Mouse (Mus musculus) hindbrain, embryonic 10.5 days (tissue): ENCODE measurements around the gene Rfwd3. TPM values are rescaled to one million over a fixed set of nuclear protein-coding genes. Genes with fewer than 3 reads are reported as not detected.

Source experiments
- DNase-seq: peaks from one replicate; pipeline ENCODE4 v3.0.0-alpha.2; 2017; ENCODE audit warnings: low spot score
- H3K27ac ChIP-seq: fragments of 300-500 bp; sonication (generic); 2 replicates; pipeline ENCODE4 v1.5.1; 2016; ENCODE audit warnings: mild to moderate bottlenecking, moderate library complexity
- H3K27me3 ChIP-seq: fragments of 300-500 bp; sonication (generic); 2 replicates; pipeline ENCODE4 v1.6.1; 2016; ENCODE audit warnings: mild to moderate bottlenecking; ENCODE audit not compliant: poor library complexity, insufficient read depth, severe bottlenecking
- H3K36me3 ChIP-seq: fragments of 300-500 bp; sonication (generic); 2 replicates; pipeline ENCODE4 v1.6.1; 2016; ENCODE audit warnings: mild to moderate bottlenecking, moderate library complexity
- H3K4me1 ChIP-seq: fragments of 300-500 bp; sonication (generic); replicated peaks from 2 replicates; pipeline ENCODE4 v1.6.1; 2016; ENCODE audit warnings: mild to moderate bottlenecking
- H3K4me3 ChIP-seq: fragments of 300-500 bp; sonication (generic); 2 replicates; pipeline ENCODE4 v1.5.1; 2016; ENCODE audit warnings: mild to moderate bottlenecking, moderate library complexity
- H3K9me3 ChIP-seq: fragments of 300-500 bp; sonication (generic); 2 replicates; pipeline ENCODE4 v1.6.1; 2016; ENCODE audit warnings: mild to moderate bottlenecking, moderate library complexity
- WGBS: fragments of 180-500 bp; shearing (Covaris S2); methylation state at CpG from one replicate; pipeline ENCODE4 v1.1.7; 2016; 5-methylcytosine and 5-hydroxymethylcytosine counted together
- polyA plus RNA-seq: library from polyadenylated mRNA; unstranded; fragments of >200 nt; fragmentation: Nextera tagmentation; extraction: Ambion mirVana; gene quantifications from 2 replicates; pipeline ENCODE4 v1.2.1, GENCODE M21; 2016

Gene Rfwd3
- polyA plus RNA-seq, 1 experiment from 2014 or later = 77.6 TPM

- Histone ChIP-seq H3K4me1 (no peaks in the 10 kb centered on the region), H3K27me3 (no peaks in the 10 kb centered on the region), H3K36me3 (no peaks in the 10 kb centered on the region), H3K4me3 (no peak overlapping the region), H3K27ac (no peak overlapping the region), H3K9me3 (no peaks in the 10 kb centered on the region)
- no peak for DNase-seq
- 97% methylated on average over 2 of the region's 2 CpGs for WGBS
These were observed 66.3 kb downstream of the Rfwd3 start for GRCm38 (mm10) chr8:111233730-111234129.

GRCm38 (mm10) chr8:111224153-111224552, 75.9 kb downstream of the Rfwd3 start:
- Histone ChIP-seq H3K36me3 (no peaks in the 10 kb centered on the region), H3K4me1 (no peaks in the 10 kb centered on the region), H3K27me3 (no peaks in the 10 kb centered on the region), H3K9me3 (no peaks in the 10 kb centered on the region), H3K27ac (no peak overlapping the region), H3K4me3 (no peak overlapping the region)
- DNase-seq = no peak
- 91% methylated on average over 5 of the region's 5 CpGs for WGBS

Other genes starting within 250 kb of the Rfwd3 start
- 17.0 and 17.4 TPM in 2 replicates for gene Exosc6, start 243.9 kb downstream of the Rfwd3 start, polyA plus RNA-seq
- gene Clec18a, start 207.8 kb downstream of the Rfwd3 start, polyA plus RNA-seq = 1.3 and 1.5 TPM in 2 replicates
- 10.4 and 10.8 TPM in 2 replicates for gene Pdpr, start 205.6 kb downstream of the Rfwd3 start, polyA plus RNA-seq
- 62.3 and 64.5 TPM in 2 replicates for gene Glg1, start 41.0 kb downstream of the Rfwd3 start, polyA plus RNA-seq
- 0.63 and 0.65 TPM in 2 replicates for gene Mlkl, start 38.0 kb upstream of the Rfwd3 start, polyA plus RNA-seq
- gene Fa2h, start 93.6 kb upstream of the Rfwd3 start, polyA plus RNA-seq = 0.09 and 0.16 TPM in 2 replicates
- 3.8 and 4.8 TPM in 2 replicates for gene Wdr59, start 221.9 kb upstream of the Rfwd3 start, polyA plus RNA-seq
- gene Znrf1, start 235.9 kb upstream of the Rfwd3 start, polyA plus RNA-seq = 29.9 and 52.5 TPM in 2 replicates